Mouse (Mus musculus) intestine, embryonic 14.5 days (tissue): ENCODE measurements at regions not wholly inside any gene's neighbourhood (a gene's known extent, or its start where the extent isn't known, plus 50 kb on each side); places are given as distances from the start of the nearest gene placed in this dataset.

ENCODE experiments used
- ATAC-seq: fragments of 200-750 bp; cut with Nextera tagmentation; replicated peaks from 2 replicates; pipeline ENCODE4 v1.8.0; 2017; ENCODE audit warnings: low read depth, moderate number of reproducible peaks, moderate TSS enrichment, moderate library complexity; ENCODE audit not compliant: low FRiP score, low TSS enrichment
- DNase-seq: peaks from one replicate; pipeline ENCODE4 v3.0.0-alpha.2; 2018; ENCODE audit warnings: low spot score
- H3K27ac ChIP-seq: fragments of 300-500 bp; sonication (generic); 2 replicates; pipeline ENCODE4 v1.5.1; 2014; ENCODE audit warnings: low read depth, mild to moderate bottlenecking, control low read depth
- H3K27me3 ChIP-seq: fragments of 300-500 bp; sonication (generic); replicated peaks from 2 replicates; pipeline ENCODE4 v1.6.1; 2014; ENCODE audit warnings: low read length, control low read depth; ENCODE audit not compliant: control insufficient read depth, insufficient read depth
- H3K36me3 ChIP-seq: fragments of 300-500 bp; sonication (generic); 2 replicates; pipeline ENCODE4 v1.6.1; 2014; ENCODE audit warnings: low read length, control low read depth; ENCODE audit not compliant: control insufficient read depth, insufficient read depth
- H3K4me1 ChIP-seq: fragments of 300-500 bp; sonication (generic); replicated peaks from 2 replicates; pipeline ENCODE4 v1.6.1; 2014; ENCODE audit warnings: low read length, control low read depth, mixed read lengths; ENCODE audit not compliant: control insufficient read depth, insufficient read depth
- H3K4me2 ChIP-seq: fragments of 300-500 bp; sonication (generic); 2 replicates; pipeline ENCODE4 v1.6.1; 2014; ENCODE audit warnings: low read length
- H3K4me3 ChIP-seq: fragments of 300-500 bp; sonication (generic); 2 replicates; pipeline ENCODE4 v1.5.1; 2014; ENCODE audit warnings: low read depth, low read length, control low read depth, mixed read lengths
- H3K9ac ChIP-seq: fragments of 300-500 bp; sonication (generic); 2 replicates; pipeline ENCODE4 v1.6.1; 2014; ENCODE audit warnings: mild to moderate bottlenecking, low read length
- H3K9me3 ChIP-seq: fragments of 300-500 bp; sonication (generic); 2 replicates; pipeline ENCODE4 v1.6.1; 2016; ENCODE audit warnings: low read length, control low read depth; ENCODE audit not compliant: control insufficient read depth
- WGBS: fragments of 180-500 bp; shearing (Covaris S2); extraction: QIAGEN DNeasy Blood & Tissue Kit; methylation state at CpG from one replicate; pipeline ENCODE4 v1.1.7; 2014; 5-methylcytosine and 5-hydroxymethylcytosine counted together

DNA sequence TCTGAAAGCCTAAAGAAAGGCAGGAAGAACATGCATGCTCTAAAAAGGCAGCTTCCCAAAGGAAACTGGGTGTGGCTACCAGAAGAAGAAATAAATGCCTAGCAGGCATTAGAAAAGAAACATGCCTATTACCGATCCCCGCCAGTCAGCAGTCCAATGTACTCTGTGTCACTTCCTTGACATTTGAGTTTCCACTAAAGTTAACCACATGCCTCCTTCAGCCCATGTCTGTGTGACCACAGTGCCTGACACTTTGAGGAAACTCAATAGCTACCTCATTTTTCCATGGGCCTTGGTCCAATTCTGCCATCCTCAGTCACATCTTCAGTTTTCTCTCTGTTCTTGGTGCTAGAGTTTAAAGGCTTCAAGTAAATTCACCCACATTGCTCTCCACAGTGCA is 233.7 kb upstream of the Isx start:
- H3K36me3 ChIP-seq, result no peaks in the 10 kb centered on the region
- H3K4me1 ChIP-seq, result no peaks in the 10 kb centered on the region
- H3K27me3 ChIP-seq, result no peaks in the 10 kb centered on the region
- no peak overlapping the region for H3K4me2 ChIP-seq
- H3K4me3 ChIP-seq, result no peak overlapping the region
- no peak overlapping the region for H3K27ac ChIP-seq
- ATAC-seq, result no peak
- no peak overlapping the region for H3K9ac ChIP-seq
- no peak for DNase-seq
- H3K9me3 ChIP-seq, result no peaks in the 10 kb centered on the region
- 91% methylated on average over 2 of the region's 2 CpGs for WGBS

DNA sequence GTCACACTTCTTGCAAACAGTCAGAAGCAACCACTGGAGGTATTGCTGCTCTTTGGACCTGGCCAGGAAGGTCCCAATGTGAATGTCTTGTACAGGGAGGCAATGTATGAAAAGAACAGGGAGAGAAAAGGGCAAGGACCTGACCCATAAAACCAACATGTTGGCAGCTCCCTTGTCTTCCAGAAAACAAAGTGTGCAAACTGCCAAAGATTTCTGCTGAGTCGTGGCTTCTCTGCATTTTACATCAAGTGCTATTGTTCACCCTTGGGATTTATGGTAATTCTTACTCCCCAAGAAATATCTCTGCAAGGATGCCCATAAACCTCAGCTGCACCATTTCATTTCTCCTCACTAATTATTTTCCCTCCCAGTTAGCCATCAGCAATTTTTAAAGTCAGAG is 232.3 kb upstream of the Isx start:
- DNase-seq (no peak), ATAC-seq (no peak)
- Histone ChIP-seq H3K4me1 (no peaks in the 10 kb centered on the region), H3K36me3 (no peaks in the 10 kb centered on the region), H3K27me3 (no peaks in the 10 kb centered on the region), H3K9me3 (no peaks in the 10 kb centered on the region), H3K9ac (no peak overlapping the region), H3K27ac (no peak overlapping the region), H3K4me3 (no peak overlapping the region), H3K4me2 (no peak overlapping the region)
- 65% methylated on average over 1 of the region's 1 CpGs for WGBS

DNA sequence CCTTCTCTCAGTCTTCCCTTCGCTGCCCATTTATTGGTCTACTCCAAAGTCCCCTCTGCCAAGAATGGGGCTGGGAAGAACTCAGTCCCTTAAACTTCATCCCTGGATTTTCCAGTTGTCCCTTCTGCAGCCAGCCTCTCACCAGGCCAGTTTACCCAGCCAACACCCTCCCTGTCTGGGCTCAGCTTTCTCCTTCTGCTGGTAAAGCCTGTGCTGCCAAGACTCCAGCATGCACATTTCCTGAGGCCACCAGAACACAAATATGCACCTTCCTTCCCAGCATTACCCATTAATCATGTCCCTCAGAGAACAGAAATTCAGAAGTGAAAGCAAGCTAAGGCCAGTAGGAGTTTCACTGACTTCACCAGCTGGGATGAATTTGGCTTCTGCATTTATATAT is 213.0 kb upstream of the Isx start:
- Histone ChIP-seq H3K27me3 (no peaks in the 10 kb centered on the region), H3K9me3 (no peaks in the 10 kb centered on the region), H3K36me3 (no peaks in the 10 kb centered on the region), H3K4me3 (no peak overlapping the region), H3K4me1 (no peaks in the 10 kb centered on the region), H3K9ac (no peak overlapping the region), H3K27ac (no peak overlapping the region), H3K4me2 (no peak overlapping the region)
- 94% methylated on average over 1 of the region's 1 CpGs for WGBS
- DNase-seq, result no peak
- no peak for ATAC-seq

DNA sequence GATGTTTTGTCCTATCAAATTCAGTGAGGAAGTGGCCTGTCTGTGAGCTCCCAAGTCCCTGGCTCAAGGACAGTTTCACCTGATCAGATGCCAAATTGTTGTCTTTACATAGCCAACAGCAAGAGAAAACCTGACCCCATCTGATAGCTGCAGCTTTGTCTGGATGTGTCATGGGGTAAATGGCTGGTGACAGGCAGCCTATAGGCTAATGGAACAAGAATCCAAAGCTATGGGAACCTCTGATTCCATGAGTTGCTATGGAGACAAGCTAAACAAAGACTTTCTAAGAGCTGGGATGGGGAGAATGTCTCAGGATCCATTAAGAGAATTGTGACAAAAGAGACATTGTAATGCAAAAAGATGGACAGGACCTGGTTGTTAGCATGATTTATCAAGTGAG is 184.6 kb upstream of the Isx start:
- no peak overlapping the region for H3K27ac ChIP-seq
- no peaks in the 10 kb centered on the region for H3K36me3 ChIP-seq
- H3K4me2 ChIP-seq, result no peak overlapping the region
- no peak for ATAC-seq
- DNase-seq, result no peak
- no peak overlapping the region for H3K9ac ChIP-seq
- no peaks in the 10 kb centered on the region for H3K9me3 ChIP-seq
- H3K4me1 ChIP-seq, result no peaks in the 10 kb centered on the region
- no peak overlapping the region for H3K4me3 ChIP-seq
- no peaks in the 10 kb centered on the region for H3K27me3 ChIP-seq

DNA sequence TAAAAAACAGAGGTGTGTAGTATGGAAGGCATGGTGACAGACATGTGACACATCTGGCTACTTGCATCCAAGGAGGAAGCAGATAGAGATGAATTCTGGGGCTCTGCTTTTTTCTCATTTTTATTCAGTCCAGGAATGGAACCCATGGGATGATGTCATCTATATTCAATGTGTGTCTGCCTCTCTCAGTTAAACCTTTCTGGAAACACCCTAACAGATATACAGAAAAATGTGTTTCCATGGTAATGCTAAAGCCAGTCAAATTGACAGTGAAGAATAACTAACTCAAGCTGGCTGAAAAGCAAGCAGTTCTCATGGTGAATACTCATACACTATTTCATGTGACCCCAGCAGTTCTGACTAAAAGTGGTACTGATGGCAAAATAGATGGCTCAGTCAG is 177.0 kb upstream of the Isx start:
- no peaks in the 10 kb centered on the region for H3K9me3 ChIP-seq
- H3K4me1 ChIP-seq, result no peaks in the 10 kb centered on the region
- H3K27ac ChIP-seq, result no peak overlapping the region
- H3K4me3 ChIP-seq, result no peak overlapping the region
- no peak for ATAC-seq
- H3K27me3 ChIP-seq, result no peaks in the 10 kb centered on the region
- H3K36me3 ChIP-seq, result no peaks in the 10 kb centered on the region
- DNase-seq, result no peak
- H3K4me2 ChIP-seq, result no peak overlapping the region
- no peak overlapping the region for H3K9ac ChIP-seq

DNA sequence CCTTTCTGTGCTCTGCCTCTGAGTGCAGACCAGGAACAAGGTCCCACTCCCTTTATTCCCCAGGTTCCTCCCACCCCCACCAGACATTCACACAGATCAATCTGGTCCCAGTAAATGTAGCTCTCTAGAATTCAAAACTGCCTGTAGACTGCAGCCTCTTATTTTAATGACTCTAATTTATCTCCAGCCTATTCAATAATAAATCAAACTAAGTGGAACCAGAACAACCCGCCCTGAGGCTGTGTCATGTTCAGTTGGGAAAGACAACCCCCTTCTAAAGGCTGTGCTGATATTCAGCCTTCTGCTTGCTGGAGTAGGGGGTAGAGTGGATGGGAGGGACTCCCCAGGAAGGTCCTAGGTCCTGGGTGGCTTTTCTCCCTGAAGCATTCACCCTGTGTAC is 175.7 kb upstream of the Isx start:
- DNase-seq (no peak), ATAC-seq (no peak)
- H3K27me3 ChIP-seq, result no peaks in the 10 kb centered on the region
- H3K4me3 ChIP-seq, result no peak overlapping the region
- H3K36me3 ChIP-seq, result no peaks in the 10 kb centered on the region
- WGBS, result 45% methylated on average over 1 of the region's 1 CpGs
- no peak overlapping the region for H3K9ac ChIP-seq
- no peak overlapping the region for H3K27ac ChIP-seq
- H3K4me2 ChIP-seq, result no peak overlapping the region
- no peaks in the 10 kb centered on the region for H3K4me1 ChIP-seq
- H3K9me3 ChIP-seq, result no peaks in the 10 kb centered on the region

DNA sequence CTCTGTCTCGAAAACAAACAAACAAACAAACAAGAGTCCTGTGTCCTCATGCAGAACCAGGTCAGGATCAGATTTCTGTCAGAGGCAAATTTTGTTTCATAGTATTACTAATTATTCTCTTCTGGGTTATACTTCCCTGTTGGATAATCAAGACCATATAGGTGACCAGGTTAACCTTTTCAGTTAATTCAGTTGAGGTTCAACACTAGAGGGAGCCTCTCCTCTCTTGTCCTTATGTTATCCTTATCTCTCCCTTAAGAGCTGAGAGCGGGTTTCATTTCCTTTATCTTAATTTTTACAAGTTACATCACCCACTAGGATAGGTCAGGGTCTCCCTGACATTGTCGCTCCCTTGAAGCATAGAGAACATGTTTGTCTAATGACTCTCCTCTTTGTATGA is 160.4 kb upstream of the Isx start:
- Histone ChIP-seq H3K27ac (no peak overlapping the region), H3K27me3 (no peaks in the 10 kb centered on the region), H3K4me3 (no peak overlapping the region), H3K9me3 (no peaks in the 10 kb centered on the region), H3K36me3 (no peaks in the 10 kb centered on the region), H3K9ac (no peak overlapping the region), H3K4me2 (no peak overlapping the region), H3K4me1 (no peaks in the 10 kb centered on the region)
- ATAC-seq, result no peak
- 66% methylated on average over 3 of the region's 3 CpGs for WGBS
- DNase-seq, result no peak

DNA sequence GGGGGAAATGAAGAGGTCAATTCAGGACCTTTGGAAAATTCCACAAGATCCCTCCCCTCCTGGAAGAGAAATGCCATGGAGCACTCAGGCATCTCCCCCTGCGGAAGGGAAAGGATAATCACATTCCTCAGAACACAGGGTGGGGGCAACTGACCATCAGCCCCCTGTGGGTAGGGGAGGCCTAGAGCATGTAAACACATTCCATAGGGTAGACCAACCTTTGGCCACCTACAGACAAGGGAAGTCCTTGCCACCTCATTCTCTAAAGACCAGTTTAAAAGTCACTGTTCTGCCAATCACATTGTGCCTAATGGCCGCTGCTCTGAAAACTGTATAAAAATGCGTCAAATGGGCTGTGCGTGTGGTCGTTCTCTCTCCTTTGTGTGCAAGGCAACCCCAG is 156.9 kb upstream of the Isx start:
- ATAC-seq (no peak), DNase-seq (no peak)
- H3K27me3 ChIP-seq, result no peaks in the 10 kb centered on the region
- no peak overlapping the region for H3K4me2 ChIP-seq
- no peak overlapping the region for H3K4me3 ChIP-seq
- H3K27ac ChIP-seq, result no peak overlapping the region
- H3K9ac ChIP-seq, result no peak overlapping the region
- H3K36me3 ChIP-seq, result no peaks in the 10 kb centered on the region
- H3K9me3 ChIP-seq, result no peaks in the 10 kb centered on the region
- no peaks in the 10 kb centered on the region for H3K4me1 ChIP-seq
- WGBS, result 81% methylated on average over 5 of the region's 5 CpGs

DNA sequence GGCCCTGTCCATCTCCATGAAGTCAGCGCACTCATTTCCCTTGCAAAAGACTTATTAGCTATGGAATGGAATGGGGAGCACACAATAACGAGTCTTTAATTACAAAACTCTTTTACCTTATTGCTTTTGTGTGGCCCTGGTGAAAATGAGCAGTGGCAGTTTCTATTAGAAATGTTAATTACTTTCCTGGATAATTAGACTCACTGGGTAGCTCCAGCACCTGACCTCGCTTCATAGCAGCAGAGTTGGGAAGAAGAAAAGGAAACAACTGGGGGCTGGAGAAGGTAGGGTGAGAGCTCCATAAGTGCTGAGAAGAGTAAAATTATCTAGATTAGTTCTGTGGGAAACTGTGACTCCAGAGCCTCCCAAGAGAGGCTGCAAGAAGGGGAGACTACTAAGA is 108.2 kb upstream of the Isx start:
- Histone ChIP-seq H3K4me3 (no peak overlapping the region), H3K4me1 (no peaks in the 10 kb centered on the region), H3K4me2 (no peak overlapping the region), H3K27ac (no peak overlapping the region), H3K36me3 (no peaks in the 10 kb centered on the region), H3K27me3 (no peaks in the 10 kb centered on the region), H3K9ac (no peak overlapping the region), H3K9me3 (no peaks in the 10 kb centered on the region)
- 83% methylated on average over 3 of the region's 3 CpGs for WGBS
- DNase-seq, result no peak
- ATAC-seq, result no peak
